Mouse (Mus musculus) adrenal gland, adult 8-10 months (tissue): Measurements from ENCODE around the gene Pomc. TPM values are rescaled to one million over a fixed set of nuclear protein-coding genes. Genes with fewer than 3 reads are reported as not detected.
"Not testable (repeated sequence)": the region's sequence is repeated elsewhere in the genome, so short reads cannot be mapped to it uniquely, and the experiment has no call there.

Experiments
- DNase-seq: peaks from one replicate; pipeline ENCODE4 v3.0.0; 2022
- total RNA-seq, 4 experiments: library from RNA; stranded (reverse); gene quantifications; 2 replicates each; pipeline ENCODE4 v1.2.4; 2022

The Pomc gene
- total RNA-seq, 4 experiments from 2014 or later: 0.62 to 2.0 (median 1.6) TPM

- no peak for DNase-seq
Measured at GRCm38 (mm10) chr12:3968380-3968779, 13.6 kb downstream of the Pomc start.

GRCm38 (mm10) chr12:3973169-3973568 lies 18.4 kb downstream of the Pomc start:
- DNase-seq: not testable (repeated sequence)

- no peak for DNase-seq
Measured at GRCm38 (mm10) chr12:3980991-3981349, 26.2 kb downstream of the Pomc start.

GRCm38 (mm10) chr12:3981350-3982131 lies 26.8 kb downstream of the Pomc start:
- peak; percentile 82 for DNase-seq

GRCm38 (mm10) chr12:3982257-3982656 lies 27.5 kb downstream of the Pomc start:
- DNase-seq: peak; percentile 54

GRCm38 (mm10) chr12:3983736-3984135 lies 29.0 kb downstream of the Pomc start:
- DNase-seq: peak; percentile 33

- DNase-seq: no peak
Measured at GRCm38 (mm10) chr12:3984446-3984845, 29.7 kb downstream of the Pomc start.

GRCm38 (mm10) chr12:3989943-3990342 lies 35.2 kb downstream of the Pomc start:
- no peak for DNase-seq

- no peak for DNase-seq
Measured at GRCm38 (mm10) chr12:3991047-3991446, 36.3 kb downstream of the Pomc start.

GRCm38 (mm10) chr12:3996749-3997148 lies 42.0 kb downstream of the Pomc start:
- DNase-seq: no peak

GRCm38 (mm10) chr12:4000406-4000805 lies 45.7 kb downstream of the Pomc start:
- DNase-seq: no peak

GRCm38 (mm10) chr12:4004648-4005047 lies 49.9 kb downstream of the Pomc start:
- DNase-seq: no peak

- DNase-seq: no peak
Measured at GRCm38 (mm10) chr12:4006079-4006478, 51.3 kb downstream of the Pomc start.

GRCm38 (mm10) chr12:4007181-4007580 lies 52.4 kb downstream of the Pomc start:
- peak; percentile 32 for DNase-seq

GRCm38 (mm10) chr12:4007766-4008165 lies 53.0 kb downstream of the Pomc start:
- no peak for DNase-seq

GRCm38 (mm10) chr12:4008731-4009130 lies 54.0 kb downstream of the Pomc start:
- DNase-seq: no peak

Other genes starting within 250 kb of the Pomc start
- 10 to 100 TPM; 35.5 to 81.6 (median 56.9) TPM for gene Dnmt3a, start 148.9 kb upstream of the Pomc start, total RNA-seq
- 1 to 10 TPM; 2.1 to 4.9 (median 3.8) TPM for gene Efr3b, start 84.0 kb downstream of the Pomc start, total RNA-seq
- gene Dnajc27, start 127.6 kb downstream of the Pomc start, total RNA-seq: 1 to 10 TPM; 5.2 to 7.1 (median 6.6) TPM
- 10 to 100 TPM; 40.5 to 52.1 (median 41.5) TPM for gene Adcy3, start 178.2 kb downstream of the Pomc start, total RNA-seq